22 mouse cellular contexts compared by ENCODE assay signal in genomic region chr11:91461946-91462345, GRCm38 (mm10).
DNase-seq lines count a peak whose midpoint lies in the region; ATAC-seq and TF ChIP-seq lines count a peak whose summit lies in the region.
"Had no signal": no experiment of that assay in that cellular context is flagged by ENCODE, and none has a peak within 500 bp of the region (broad histone marks: within the 10 kb centered on the region; RNA-seq: fewer than 3 reads in every experiment).

No protein-coding gene starts in this region.

- H3K27ac ChIP-seq in hindbrain, postnatal 0 days: no peak overlapping the region
- no peak overlapping the region for H3K27ac ChIP-seq in hindbrain, embryonic 14.5 days
- H3K27ac ChIP-seq in midbrain, postnatal 0 days (ENCODE audit: low read depth, low read length): no peak overlapping the region
- no peak overlapping the region for H3K27ac ChIP-seq in midbrain, embryonic 15.5 days
- H3K27ac ChIP-seq: embryonic facial prominence, embryonic 12.5 days; embryonic facial prominence, embryonic 15.5 days; gastrocnemius, adult 2 months; hindbrain, embryonic 12.5 days had no signal

- H3K27me3 ChIP-seq in hindbrain, postnatal 0 days (ENCODE audit: insufficient read depth, low read length): no peaks in the 10 kb centered on the region
- H3K27me3 ChIP-seq in hindbrain, embryonic 14.5 days (ENCODE audit: control insufficient read depth, insufficient read depth, low read length): no peaks in the 10 kb centered on the region
- H3K27me3 ChIP-seq in midbrain, postnatal 0 days (ENCODE audit: insufficient read depth, low read length): no peaks in the 10 kb centered on the region
- no peaks in the 10 kb centered on the region for H3K27me3 ChIP-seq in midbrain, embryonic 15.5 days (replicated peaks)
- H3K27me3 ChIP-seq: embryonic facial prominence, embryonic 12.5 days; embryonic facial prominence, embryonic 15.5 days; hindbrain, embryonic 12.5 days had no signal

- peak; percentile 62; the same call in 1 of the 2 replicates for ATAC-seq in hindbrain, postnatal 0 days
- no peak for ATAC-seq in hindbrain, embryonic 14.5 days (ENCODE audit: low FRiP score)
- no peak for ATAC-seq in midbrain, postnatal 0 days (ENCODE audit: low FRiP score)
- no peak for ATAC-seq in midbrain, embryonic 15.5 days (replicated peaks)
- ATAC-seq: CD4-positive, CD25-positive, alpha-beta regulatory T cell, adult 4 months; forebrain, embryonic 14.5 days; forebrain, postnatal 0 days; hindbrain, embryonic 16.5 days; inflammation-experienced regulatory T-cells, adult 6 months had no signal

- no peaks in the 10 kb centered on the region for H3K4me1 ChIP-seq in hindbrain, postnatal 0 days (ENCODE audit: insufficient read depth, low read length)
- no peaks in the 10 kb centered on the region for H3K4me1 ChIP-seq in hindbrain, embryonic 14.5 days (replicated peaks; ENCODE audit: control insufficient read depth, insufficient read depth, low read length)
- H3K4me1 ChIP-seq in midbrain, postnatal 0 days (ENCODE audit: insufficient read depth, low read length): no peaks in the 10 kb centered on the region
- H3K4me1 ChIP-seq in midbrain, embryonic 15.5 days: no peaks in the 10 kb centered on the region
- H3K4me1 ChIP-seq: embryonic facial prominence, embryonic 12.5 days; embryonic facial prominence, embryonic 15.5 days; hindbrain, embryonic 12.5 days had no signal

- WGBS in hindbrain, postnatal 0 days: 44% methylated on average over 3 of the region's 3 CpGs
- WGBS in hindbrain, embryonic 14.5 days: 62% methylated on average over 3 of the region's 3 CpGs
- WGBS in midbrain, postnatal 0 days: 40% methylated on average over 3 of the region's 3 CpGs
- 48% methylated on average over 3 of the region's 3 CpGs for WGBS in midbrain, embryonic 15.5 days

- no peaks in the 10 kb centered on the region for H3K9me3 ChIP-seq in hindbrain, postnatal 0 days (ENCODE audit: low read length)
- H3K9me3 ChIP-seq in hindbrain, embryonic 14.5 days (ENCODE audit: control insufficient read depth, low read length): no peaks in the 10 kb centered on the region
- no peaks in the 10 kb centered on the region for H3K9me3 ChIP-seq in midbrain, postnatal 0 days (ENCODE audit: low read length)
- H3K9me3 ChIP-seq in midbrain, embryonic 15.5 days: no peaks in the 10 kb centered on the region
- H3K9me3 ChIP-seq: embryonic facial prominence, embryonic 12.5 days; embryonic facial prominence, embryonic 15.5 days; hindbrain, embryonic 12.5 days had no signal

- H3K9ac ChIP-seq in hindbrain, postnatal 0 days (replicated peaks; ENCODE audit: low read length): no peak overlapping the region
- no peak overlapping the region for H3K9ac ChIP-seq in hindbrain, embryonic 14.5 days
- H3K9ac ChIP-seq in midbrain, postnatal 0 days (replicated peaks; ENCODE audit: low read length, poor library complexity, severe bottlenecking): no peak overlapping the region
- H3K9ac ChIP-seq in midbrain, embryonic 15.5 days: no peak overlapping the region
- H3K9ac ChIP-seq: embryonic facial prominence, embryonic 12.5 days; embryonic facial prominence, embryonic 15.5 days; forebrain, postnatal 0 days; hindbrain, embryonic 12.5 days had no signal

- no peak for TF ChIP-seq CTCF in hindbrain, postnatal 0 days (IDR thresholded peaks at IDR 0.05; ENCODE audit: low read depth)
- TF ChIP-seq CTCF in midbrain, postnatal 0 days (IDR thresholded peaks at IDR 0.05): no peak

- no peak overlapping the region for H3K4me2 ChIP-seq in hindbrain, postnatal 0 days (ENCODE audit: low read depth, low read length)
- no peak overlapping the region for H3K4me2 ChIP-seq in hindbrain, embryonic 14.5 days (replicated peaks)
- no peak overlapping the region for H3K4me2 ChIP-seq in midbrain, postnatal 0 days (ENCODE audit: low read depth, low read length, poor library complexity, severe bottlenecking)
- H3K4me2 ChIP-seq in midbrain, embryonic 15.5 days: no peak overlapping the region
- H3K4me2 ChIP-seq: embryonic facial prominence, embryonic 12.5 days; embryonic facial prominence, embryonic 15.5 days; heart, embryonic 11.5 days; hindbrain, embryonic 12.5 days had no signal

- H3K4me3 ChIP-seq in hindbrain, postnatal 0 days (ENCODE audit: low read length): no peak overlapping the region
- H3K4me3 ChIP-seq in hindbrain, embryonic 14.5 days (replicated peaks; ENCODE audit: low read length): no peak overlapping the region
- H3K4me3 ChIP-seq in midbrain, postnatal 0 days (ENCODE audit: low read depth, low read length): no peak overlapping the region
- no peak overlapping the region for H3K4me3 ChIP-seq in midbrain, embryonic 15.5 days
- H3K4me3 ChIP-seq: embryonic facial prominence, embryonic 12.5 days; embryonic facial prominence, embryonic 15.5 days; gastrocnemius, adult 2 months; hindbrain, embryonic 12.5 days had no signal

- H3K36me3 ChIP-seq in hindbrain, postnatal 0 days (ENCODE audit: insufficient read depth, low read length): no peaks in the 10 kb centered on the region
- no peaks in the 10 kb centered on the region for H3K36me3 ChIP-seq in hindbrain, embryonic 14.5 days (replicated peaks; ENCODE audit: control insufficient read depth, insufficient read depth)
- no peaks in the 10 kb centered on the region for H3K36me3 ChIP-seq in midbrain, postnatal 0 days (ENCODE audit: insufficient read depth, low read length)
- no peaks in the 10 kb centered on the region for H3K36me3 ChIP-seq in midbrain, embryonic 15.5 days (replicated peaks)
- H3K36me3 ChIP-seq: embryonic facial prominence, embryonic 12.5 days; embryonic facial prominence, embryonic 15.5 days; hindbrain, embryonic 12.5 days had no signal

- peak; percentile 70 for DNase-seq in hindbrain, postnatal 0 days (ENCODE audit: low spot score)
- no peak for DNase-seq in hindbrain, embryonic 14.5 days (ENCODE audit: low spot score)
- DNase-seq in midbrain, postnatal 0 days (ENCODE audit: low spot score): peak; percentile 68
- peak; percentile 53 for DNase-seq in retina, postnatal 1 day
- no peak for DNase-seq in layer of hippocampus, postnatal 36 days
- DNase-seq: adrenal gland, adult 2 months; adrenal gland, postnatal 25 days; cerebellum, adult 2 months; cerebellum, postnatal 25 days; forebrain, postnatal 0 days; gastrocnemius, adult 2 months; gastrocnemius, postnatal 14 days; heart, adult 11 months had no signal

Comparison
In these comparisons a context has a peak if more than half of its experiments do, and no peak if none do; other contexts are left out.
1. DNase-seq: peak in hindbrain, postnatal 0 days (single experiment), midbrain, postnatal 0 days (single experiment) and retina, postnatal 1 day (single experiment); none in hindbrain, embryonic 14.5 days (single experiment) and layer of hippocampus, postnatal 36 days (0 of 2).